Mouse (Mus musculus) liver, adult 2 months (tissue): ENCODE measurements around the gene Mast1. TPM values are rescaled to one million over a fixed set of nuclear protein-coding genes. Genes with fewer than 3 reads are reported as not detected.

Source experiments
- DNase-seq: peaks from one replicate; pipeline ENCODE4 v3.0.0-alpha.2; 2011; ENCODE audit warnings: low read depth, low spot score; ENCODE audit errors: extremely low read depth
- H3K27ac ChIP-seq: fragments of 200-500 bp; replicated peaks from 2 replicates; pipeline ENCODE4 v1.5.1; 2012; ENCODE audit warnings: low read depth, mild to moderate bottlenecking, control low read depth, inconsistent platforms, low read length; ENCODE audit not compliant: insufficient read depth
- H3K27me3 ChIP-seq: fragments of 200-500 bp; 2 replicates; pipeline ENCODE4 v1.6.1; 2012; ENCODE audit warnings: mild to moderate bottlenecking, moderate library complexity, low read length, inconsistent platforms; ENCODE audit not compliant: control insufficient read depth, insufficient read depth
- H3K36me3 ChIP-seq: fragments of 200-500 bp; 2 replicates; pipeline ENCODE4 v1.6.1; 2012; ENCODE audit warnings: low read length, inconsistent platforms; ENCODE audit not compliant: control insufficient read depth, insufficient read depth
- H3K4me1 ChIP-seq: fragments of 200-500 bp; 2 replicates; pipeline ENCODE4 v1.6.1; 2011; ENCODE audit warnings: low read length; ENCODE audit not compliant: control insufficient read depth, insufficient read depth
- H3K4me3 ChIP-seq: fragments of 200-500 bp; 2 replicates; pipeline ENCODE4 v1.5.1; 2011; ENCODE audit warnings: low read depth, mild to moderate bottlenecking, control low read depth, low read length, moderate library complexity; ENCODE audit not compliant: insufficient read depth
- H3K79me2 ChIP-seq: fragments of 200-500 bp; 2 replicates; pipeline ENCODE4 v1.6.1; 2012; ENCODE audit warnings: inconsistent platforms, mild to moderate bottlenecking, low read length, moderate library complexity; ENCODE audit not compliant: control insufficient read depth, insufficient read depth
- H3K9ac ChIP-seq: fragments of 200-500 bp; 2 replicates; pipeline ENCODE4 v1.6.1; 2012; ENCODE audit warnings: low read depth, mild to moderate bottlenecking, control low read depth, inconsistent platforms, low read length
- CTCF ChIP-seq: fragments of 200-500 bp; IDR thresholded peaks from 2 replicates; pipeline ENCODE4 v1.5.1; 2011; ENCODE audit warnings: low read depth, low read length, control low read depth
- POLR2A ChIP-seq: fragments of 200-500 bp; IDR thresholded peaks from 2 replicates; pipeline ENCODE4 v1.6.1; 2011; ENCODE audit warnings: low read length, control low read depth; ENCODE audit not compliant: insufficient read depth; ENCODE audit errors: extremely low read depth
- WGBS: fragments of 180-500 bp; shearing (Covaris S2); methylation state at CpG from one replicate; pipeline ENCODE4 v1.1.7; 2018; 5-methylcytosine and 5-hydroxymethylcytosine counted together
- polyA plus RNA-seq: library from polyadenylated mRNA; depleted of rRNA; stranded (reverse); fragments of >200 nt; gene quantifications from 2 replicates; pipeline ENCODE4 v1.2.3, GENCODE M21; 2012
- total RNA-seq: library from RNA; depleted of rRNA; stranded (reverse); fragments of >200 nt; gene quantifications from 2 replicates; pipeline ENCODE4 v1.2.3, GENCODE M21; 2014

Gene Mast1
- total and polyA plus RNA-seq, 2 experiments = 0.09 to 0.43 TPM

DNA sequence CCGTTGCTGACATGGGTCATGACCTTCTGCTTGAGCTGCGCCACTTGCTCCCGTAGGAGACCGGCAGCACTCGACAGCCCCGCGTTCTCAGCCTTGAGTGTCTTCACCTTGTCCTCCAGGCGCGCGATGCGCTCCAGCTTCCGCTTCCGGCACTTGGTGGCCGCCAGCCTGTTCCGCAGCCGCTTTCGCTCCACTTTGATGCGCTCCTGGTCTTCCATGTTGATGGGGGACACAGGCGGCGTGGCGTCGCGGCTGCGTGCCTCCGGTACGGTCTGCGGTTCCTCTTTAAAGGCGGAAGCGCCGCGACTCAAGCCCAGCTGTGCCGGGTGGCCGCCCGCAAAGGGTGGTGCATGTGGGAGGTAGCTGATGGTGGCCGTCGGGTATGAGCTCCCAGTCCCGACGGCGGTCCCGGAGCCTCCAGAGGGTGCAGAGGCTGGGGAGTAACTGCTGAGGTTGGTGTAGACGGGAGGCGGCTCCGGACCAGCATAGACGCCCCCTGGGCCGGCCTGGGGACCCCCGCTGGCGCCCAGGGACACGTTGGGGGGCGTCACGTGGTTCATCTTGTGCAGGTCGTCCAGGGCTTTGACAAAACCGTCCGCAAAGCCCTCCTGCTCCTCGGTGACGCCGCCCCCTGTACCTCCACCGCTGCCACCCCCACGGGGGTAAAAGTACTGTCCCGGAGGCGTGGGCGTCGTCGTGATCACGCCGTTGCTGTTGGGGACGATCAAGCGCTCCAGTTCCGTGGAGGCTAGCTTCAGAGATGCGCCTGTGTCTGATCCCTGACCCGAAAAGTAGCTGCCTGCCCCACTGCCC lies 40.5 kb upstream of the Mast1 start:
- no peaks in the 10 kb centered on the region for H3K27me3 ChIP-seq
- peak overlapping the region; percentile 92 for H3K9ac ChIP-seq
- TF ChIP-seq CTCF (no peak), POLR2A (no peak)
- H3K4me1 ChIP-seq = peaks cover 26% of the 10 kb centered on the region
- DNase-seq = peak; percentile 71
- peak overlapping the region; percentile 83 for H3K27ac ChIP-seq
- peak overlapping the region; percentile 93 for H3K4me3 ChIP-seq
- peaks cover 10% of the 10 kb centered on the region; the same call in 1 of the 2 replicates for H3K79me2 ChIP-seq
- no peaks in the 10 kb centered on the region for H3K36me3 ChIP-seq
- under 1% methylated on average over 69 of the region's 70 CpGs for WGBS

DNA sequence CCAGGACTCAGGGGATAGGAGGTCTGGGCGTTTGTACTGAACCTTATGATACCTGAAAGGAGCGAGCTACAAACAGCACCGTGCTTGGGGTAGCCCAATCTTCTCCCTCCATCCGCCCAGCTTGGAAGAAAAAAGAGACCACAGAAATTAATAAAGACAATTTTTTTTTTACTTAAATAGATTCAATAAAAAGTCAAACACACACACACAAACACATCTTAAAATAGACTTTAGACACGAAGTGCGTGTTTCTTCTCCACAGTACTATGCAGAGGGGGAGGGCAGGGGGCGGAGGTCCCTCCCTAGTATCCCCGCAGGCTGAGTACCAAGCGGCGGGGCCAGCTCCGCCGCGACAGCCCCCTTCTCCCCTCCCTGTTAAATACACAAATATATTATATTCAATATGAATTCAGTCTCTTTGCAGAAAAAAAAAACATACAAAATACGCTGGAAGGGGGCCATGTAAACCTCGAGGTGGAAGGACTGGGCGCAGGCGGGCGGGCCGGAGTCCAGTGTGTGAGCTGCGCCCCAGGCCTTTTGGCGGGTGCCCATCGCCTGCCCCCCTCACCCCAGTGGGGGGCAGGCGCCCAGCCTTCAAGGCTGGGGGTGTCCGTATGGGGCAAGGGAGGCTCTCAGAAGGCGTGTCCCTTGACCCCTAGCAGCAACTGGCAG lies 39.7 kb upstream of the Mast1 start:
- TF ChIP-seq CTCF (no peak), POLR2A (0 out of 2 replicates have a peak, but pooled peaks have one; percentile 12)
- Histone ChIP-seq H3K27ac (peak overlapping the region; percentile 83), H3K79me2 (peaks cover 10% of the 10 kb centered on the region; the same call in 1 of the 2 replicates), H3K36me3 (no peaks in the 10 kb centered on the region; the same call in 1 of the 2 replicates), H3K4me1 (peaks cover 26% of the 10 kb centered on the region), H3K9ac (peak overlapping the region; percentile 92), H3K4me3 (peak overlapping the region; percentile 93), H3K27me3 (no peaks in the 10 kb centered on the region)
- DNase-seq = no peak
- WGBS = under 1% methylated on average over 25 of the region's 25 CpGs

DNA sequence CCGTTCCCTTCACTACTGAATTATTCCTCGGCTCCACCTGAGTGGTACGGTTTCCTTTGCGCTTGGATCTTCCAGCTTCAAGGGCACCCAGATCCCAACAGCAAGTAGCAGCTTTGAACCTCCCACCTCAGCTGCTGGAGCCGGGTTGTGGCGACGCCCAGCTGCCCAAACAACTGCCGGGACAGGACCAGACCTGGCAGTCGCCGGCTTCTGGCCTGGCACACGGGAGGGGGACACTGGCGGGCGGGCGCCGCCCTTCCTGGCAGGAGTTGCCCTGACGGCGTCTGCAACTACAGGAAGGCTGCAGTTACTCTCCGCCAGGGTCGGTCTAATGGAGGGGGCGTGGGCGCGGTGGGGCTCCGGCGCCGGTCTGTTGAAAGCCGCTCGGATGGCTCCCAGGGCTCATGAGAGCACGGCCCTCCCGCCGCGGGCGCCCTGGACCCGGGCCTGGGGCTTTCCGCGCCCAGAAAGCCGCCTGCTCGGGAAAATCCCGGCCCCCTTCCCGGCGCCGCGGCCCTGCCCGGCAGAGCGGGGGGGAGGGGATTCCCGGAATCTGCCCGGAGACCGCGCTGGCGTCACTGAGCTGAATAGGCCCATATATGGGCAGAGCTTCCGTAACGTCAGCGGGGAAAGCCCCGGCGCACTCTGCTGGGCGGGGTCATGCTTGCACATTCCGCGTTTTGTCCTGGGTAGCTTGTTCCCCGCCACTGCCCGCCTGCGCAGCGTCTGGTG lies 39.0 kb upstream of the Mast1 start:
- WGBS = under 1% methylated on average over 61 of the region's 61 CpGs
- no peaks in the 10 kb centered on the region for H3K27me3 ChIP-seq
- peak; percentile 59; the same call in 1 of the 2 replicates for TF ChIP-seq POLR2A
- TF ChIP-seq CTCF = no peak
- peak; percentile 86 for DNase-seq
- H3K4me1 ChIP-seq = peaks cover 24% of the 10 kb centered on the region
- peak overlapping the region; percentile 93 for H3K4me3 ChIP-seq
- H3K36me3 ChIP-seq = peaks cover 3% of the 10 kb centered on the region
- H3K9ac ChIP-seq = peak overlapping the region; percentile 92
- H3K79me2 ChIP-seq = peaks cover 10% of the 10 kb centered on the region; the same call in 1 of the 2 replicates
- H3K27ac ChIP-seq = peak overlapping the region; percentile 84

GRCm38 (mm10) chr8:84975434-84975833 lies 38.3 kb upstream of the Mast1 start:
- Histone ChIP-seq H3K36me3 (peaks cover 3% of the 10 kb centered on the region), H3K9ac (peak overlapping the region; percentile 68), H3K79me2 (peaks cover 10% of the 10 kb centered on the region; the same call in 1 of the 2 replicates), H3K4me3 (no peak overlapping the region; the same call in 1 of the 2 replicates), H3K27ac (peak overlapping the region; percentile 84), H3K4me1 (peaks cover 18% of the 10 kb centered on the region), H3K27me3 (no peaks in the 10 kb centered on the region)
- WGBS = 26% methylated on average over 7 of the region's 7 CpGs
- TF ChIP-seq CTCF = peak; percentile 78
- TF ChIP-seq POLR2A = no peak
- DNase-seq = peak; percentile 39

DNA sequence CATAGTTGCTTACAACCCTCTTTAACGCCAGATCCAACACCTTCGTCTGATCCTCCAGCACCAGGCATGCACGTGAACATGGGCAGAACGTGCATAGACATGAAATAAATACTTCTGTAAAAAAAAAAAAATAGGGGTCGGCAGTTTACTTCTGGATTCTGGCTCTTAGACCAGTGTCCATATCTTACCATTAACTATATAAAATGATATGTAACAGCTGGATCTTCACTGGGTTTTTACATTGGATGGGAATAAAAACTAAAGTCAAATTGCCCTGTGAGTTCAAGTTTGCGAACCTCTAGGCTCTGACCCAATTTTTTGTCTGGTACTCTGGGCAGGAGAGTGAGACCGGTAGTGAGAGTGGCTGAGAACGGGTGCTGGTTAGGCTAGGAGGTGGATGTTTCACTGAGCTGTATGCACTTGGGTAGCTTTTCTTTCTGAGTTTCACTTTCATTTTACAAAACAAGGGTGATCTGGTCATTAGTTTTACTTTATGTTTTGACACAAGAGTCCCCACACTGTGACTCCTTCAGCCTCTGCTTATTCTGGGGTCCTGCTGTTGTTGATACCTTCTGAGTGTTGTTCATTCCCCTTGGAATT lies 37.5 kb upstream of the Mast1 start:
- Histone ChIP-seq H3K9ac (no peak overlapping the region), H3K79me2 (peaks cover 10% of the 10 kb centered on the region; the same call in 1 of the 2 replicates), H3K27me3 (no peaks in the 10 kb centered on the region), H3K27ac (peak overlapping the region; percentile 61), H3K4me1 (peaks cover 22% of the 10 kb centered on the region), H3K4me3 (no peak overlapping the region), H3K36me3 (peaks cover 3% of the 10 kb centered on the region)
- TF ChIP-seq POLR2A = no peak
- TF ChIP-seq CTCF = no peak
- no peak for DNase-seq
- 39% methylated on average over 8 of the region's 8 CpGs for WGBS
